Mouse (Mus musculus) MEL (cell line): ENCODE data around the gene Prkag1.

Experiments
- BHLHE40 ChIP-seq: IDR thresholded peaks from 2 replicates; pipeline ENCODE4 v1.6.1; 2012; ENCODE audit warnings: low read depth, mild to moderate bottlenecking, inconsistent platforms, low read length, improper control_type of control experiment, borderline replicate concordance
- CTCF ChIP-seq, 3 experiments: IDR thresholded peaks in 2 of 3; conservative IDR thresholded peaks in 1 of 3; 2 replicates each; pipeline ENCODE4 v1.5.1; 2011 to 2012; ENCODE audit warnings: low read length in 3 of 3, low read depth in 2 of 3, mild to moderate bottlenecking in 2 of 3, improper control_type of control experiment in 1 of 3, inconsistent platforms in 1 of 3, mixed read lengths in 1 of 3, moderate library complexity in 1 of 3; ENCODE audit not compliant: control insufficient read depth in 1 of 3, insufficient read depth in 1 of 3, poor library complexity in 1 of 3, severe bottlenecking in 1 of 3
- POLR2A ChIP-seq, 2 experiments: IDR thresholded peaks; 2 replicates each; pipeline ENCODE4 v1.6.1; 2011 to 2012; ENCODE audit warnings: low read length in 2 of 2, mild to moderate bottlenecking in 2 of 2, control low read depth in 1 of 2, improper control_type of control experiment in 1 of 2, low read depth in 1 of 2, moderate library complexity in 1 of 2; ENCODE audit not compliant: control insufficient read depth in 1 of 2, insufficient read depth in 1 of 2, poor library complexity in 1 of 2
- TCF12 ChIP-seq: IDR thresholded peaks from 2 replicates; pipeline ENCODE4 v1.6.1; 2014; ENCODE audit warnings: low read depth, mild to moderate bottlenecking, inconsistent platforms, low read length, improper control_type of control experiment, moderate library complexity

DNA sequence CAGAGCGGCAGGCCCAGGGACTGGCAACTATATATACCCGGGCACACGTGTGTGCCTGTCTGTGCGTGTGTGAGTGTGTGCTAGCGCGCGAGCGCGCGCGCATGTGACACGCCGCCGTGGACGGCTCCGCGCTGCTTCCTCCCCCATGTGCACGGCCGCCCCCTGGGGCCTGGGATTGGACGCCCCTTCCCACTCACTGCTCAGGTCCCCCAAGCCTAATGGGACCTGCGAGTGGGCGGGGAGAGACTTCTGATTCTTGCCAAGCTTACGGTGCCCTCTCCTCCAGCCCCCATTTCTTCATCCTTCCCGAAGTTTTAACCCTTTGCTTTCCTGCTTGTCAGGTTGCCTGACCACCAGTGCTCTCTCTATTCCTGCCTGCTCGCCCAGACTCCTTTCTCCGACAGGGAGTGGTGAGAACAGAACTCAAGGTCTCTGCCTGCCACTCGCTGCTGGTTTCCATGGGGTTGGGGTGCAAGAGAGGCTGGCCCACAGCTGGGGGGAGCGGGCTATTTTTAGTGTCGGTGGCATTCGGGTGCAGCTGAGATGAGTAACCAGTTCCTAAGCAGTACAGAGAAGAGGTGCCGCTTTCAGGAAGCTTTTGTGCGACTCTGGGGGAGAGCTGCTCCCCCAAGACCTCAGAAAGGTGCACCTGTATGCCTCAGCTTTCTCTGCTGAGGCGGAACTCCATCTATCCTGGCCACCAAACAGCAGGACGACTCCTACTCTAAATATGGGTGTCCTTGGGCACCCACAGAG lies 23.2 kb downstream of the Prkag1 start:
- TF ChIP-seq CTCF (IDR thresholded peaks at IDR 0.05 in 2 of 3, conservative IDR thresholded peaks at IDR 0.05 in 1 of 3; ENCODE audit: control insufficient read depth in 1 of 3, insufficient read depth in 1 of 3, low read depth in 2 of 3, low read length in 3 of 3, poor library complexity in 1 of 3, severe bottlenecking in 1 of 3) = no peak; a peak in 1 of 6 replicates
- no peak; a peak in 1 of 4 replicates for TF ChIP-seq POLR2A (IDR thresholded peaks at IDR 0.05; ENCODE audit: control insufficient read depth in 1 of 2, insufficient read depth in 1 of 2, low read depth in 1 of 2, low read length in 2 of 2, poor library complexity in 1 of 2)
- no peak for TF ChIP-seq BHLHE40
- TF ChIP-seq TCF12 = no peak
